Mouse (Mus musculus) CH12.LX (cell line): ENCODE data around the gene Sdsl. TPM values are rescaled to one million over a fixed set of nuclear protein-coding genes. Genes with fewer than 3 reads are reported as not detected.

ENCODE experiments used
- DNase-seq: peaks from one replicate; pipeline ENCODE4 v3.0.0-alpha.2; 2013; ENCODE audit errors: extremely low read depth
- H3K27ac ChIP-seq: 2 replicates; pipeline ENCODE4 v1.5.1; 2012; ENCODE audit warnings: low read depth, mild to moderate bottlenecking, control low read depth, moderate library complexity; ENCODE audit not compliant: insufficient read depth
- H3K27me3 ChIP-seq: replicated peaks from 2 replicates; pipeline ENCODE3; 2012; ENCODE audit warnings: inconsistent platforms
- H3K36me3 ChIP-seq, 2 experiments: replicated peaks in 1 of 2; 2 replicates each; pipeline versions ENCODE3 to v1.6.1; 2012; ENCODE audit warnings: inconsistent platforms in 1 of 2, low read length in 1 of 2, mild to moderate bottlenecking in 1 of 2, mixed read lengths in 1 of 2, moderate library complexity in 1 of 2; ENCODE audit not compliant: control insufficient read depth in 1 of 2, insufficient read depth in 1 of 2
- H3K4me1 ChIP-seq, 2 experiments: 2 replicates each; pipeline ENCODE4 v1.6.1; 2012; ENCODE audit warnings: inconsistent platforms in 1 of 2, moderate library complexity in 1 of 2; ENCODE audit not compliant: insufficient read depth in 2 of 2, control insufficient read depth in 1 of 2
- H3K4me2 ChIP-seq: 2 replicates; pipeline ENCODE4 v1.6.1; 2012; ENCODE audit warnings: low read depth, mild to moderate bottlenecking, control low read depth; ENCODE audit not compliant: poor library complexity, insufficient read depth, severe bottlenecking
- H3K4me3 ChIP-seq, 3 experiments: fragments of 150-350 bp in 1 of 3; sonication (generic) in 1 of 3; replicated peaks in 1 of 3; 2 replicates each; pipeline versions ENCODE3 to v1.5.1; 2011 to 2012; ENCODE audit warnings: low read depth in 2 of 3, low read length in 2 of 3, mild to moderate bottlenecking in 2 of 3, moderate library complexity in 2 of 3, control low read depth in 1 of 3, improper control_type of control experiment in 1 of 3, inconsistent platforms in 1 of 3, mixed read lengths in 1 of 3; ENCODE audit not compliant: poor library complexity in 1 of 3
- H3K79me2 ChIP-seq: replicated peaks from 2 replicates; pipeline ENCODE4 v1.6.1; 2012; ENCODE audit warnings: mild to moderate bottlenecking, moderate library complexity; ENCODE audit not compliant: control insufficient read depth, poor library complexity, insufficient read depth, severe bottlenecking; ENCODE audit errors: extremely low read depth
- H3K9ac ChIP-seq: 2 replicates; pipeline ENCODE4 v1.6.1; 2012; ENCODE audit warnings: low read depth, mild to moderate bottlenecking, control low read depth, moderate library complexity; ENCODE audit not compliant: insufficient read depth
- H3K9me3 ChIP-seq: replicated peaks from 2 replicates; pipeline ENCODE3; 2012; ENCODE audit warnings: low read length, inconsistent platforms, mixed read lengths
- BHLHE40 ChIP-seq: IDR thresholded peaks from 2 replicates; pipeline ENCODE4 v1.6.1; 2011; ENCODE audit warnings: mild to moderate bottlenecking, low read depth, low read length, improper control_type of control experiment
- CHD1 ChIP-seq: IDR thresholded peaks from 2 replicates; pipeline ENCODE4 v1.6.1; 2012; ENCODE audit warnings: low read depth, low read length, improper control_type of control experiment, inconsistent platforms
- CHD2 ChIP-seq: IDR thresholded peaks from 2 replicates; pipeline ENCODE4 v1.6.1; 2011; ENCODE audit warnings: low read length, improper control_type of control experiment
- CTCF ChIP-seq, 2 experiments: IDR thresholded peaks in 1 of 2; conservative IDR thresholded peaks in 1 of 2; 2 replicates each; pipeline ENCODE4 v1.5.1; 2011 to 2012; ENCODE audit warnings: low read depth in 2 of 2, low read length in 2 of 2, improper control_type of control experiment in 1 of 2, inconsistent platforms in 1 of 2, mild to moderate bottlenecking in 1 of 2, moderate library complexity in 1 of 2
- E2F4 ChIP-seq: IDR thresholded peaks from 2 replicates; pipeline ENCODE4 v1.6.1; 2011; ENCODE audit warnings: low read depth, low read length, improper control_type of control experiment; ENCODE audit not compliant: insufficient replicate concordance
- EP300 ChIP-seq: IDR thresholded peaks from 2 replicates; pipeline ENCODE4 v1.6.1; 2011; ENCODE audit warnings: low read length, improper control_type of control experiment
- ETS1 ChIP-seq: conservative IDR thresholded peaks from 2 replicates; pipeline ENCODE4 v1.6.1; 2012; ENCODE audit warnings: low read depth, mild to moderate bottlenecking, inconsistent platforms, low read length, improper control_type of control experiment, moderate library complexity
- HCFC1 ChIP-seq: IDR thresholded peaks from 2 replicates; pipeline ENCODE4 v1.6.1; 2012; ENCODE audit warnings: low read depth, mild to moderate bottlenecking, inconsistent platforms, low read length, improper control_type of control experiment
- IRF4 ChIP-seq: IDR thresholded peaks from 2 replicates; pipeline ENCODE4 v1.6.1; 2014; ENCODE audit warnings: low read depth, mild to moderate bottlenecking, inconsistent platforms, low read length, improper control_type of control experiment
- JUN ChIP-seq: IDR thresholded peaks from 2 replicates; pipeline ENCODE4 v1.6.1; 2011; ENCODE audit warnings: low read depth, mild to moderate bottlenecking, low read length, improper control_type of control experiment, moderate library complexity; ENCODE audit not compliant: insufficient read depth
- JUND ChIP-seq: conservative IDR thresholded peaks from 2 replicates; pipeline ENCODE4 v1.6.1; 2011; ENCODE audit warnings: low read depth, low read length, improper control_type of control experiment
- MAFK ChIP-seq: IDR thresholded peaks from 2 replicates; pipeline ENCODE4 v1.6.1; 2011; ENCODE audit warnings: low read length, improper control_type of control experiment; ENCODE audit not compliant: insufficient replicate concordance
- MAX ChIP-seq: IDR thresholded peaks from 2 replicates; pipeline ENCODE4 v1.6.1; 2011; ENCODE audit warnings: low read length, improper control_type of control experiment
- MEF2A ChIP-seq: IDR thresholded peaks from 2 replicates; pipeline ENCODE4 v1.6.1; 2014; ENCODE audit warnings: low read depth, mild to moderate bottlenecking, inconsistent platforms, low read length, improper control_type of control experiment, borderline replicate concordance
- MXI1 ChIP-seq: IDR thresholded peaks from 2 replicates; pipeline ENCODE4 v1.6.1; 2011; ENCODE audit warnings: mild to moderate bottlenecking, low read depth, low read length, improper control_type of control experiment
- MYC ChIP-seq: IDR thresholded peaks from 2 replicates; pipeline ENCODE4 v1.6.1; 2011; ENCODE audit warnings: low read depth, mild to moderate bottlenecking, improper control_type of control experiment, low read length
- NELFE ChIP-seq: IDR thresholded peaks from 2 replicates; pipeline ENCODE4 v1.6.1; 2011; ENCODE audit warnings: low read depth, low read length, improper control_type of control experiment
- NRF1 ChIP-seq: IDR thresholded peaks from 2 replicates; pipeline ENCODE4 v1.6.1; 2014; ENCODE audit warnings: low read depth, mild to moderate bottlenecking, inconsistent platforms, low read length, improper control_type of control experiment, moderate library complexity
- PAX5 ChIP-seq: IDR thresholded peaks from 2 replicates; pipeline ENCODE4 v1.6.1; 2012; ENCODE audit warnings: low read length, inconsistent platforms, mixed read lengths
- POLR2A ChIP-seq: IDR thresholded peaks from 2 replicates; pipeline ENCODE4 v1.6.1; 2011; ENCODE audit warnings: low read depth, mild to moderate bottlenecking, improper control_type of control experiment, low read length
- POLR2AphosphoS2 ChIP-seq: IDR thresholded peaks from 2 replicates; pipeline ENCODE4 v1.6.1; 2011; ENCODE audit warnings: low read depth, low read length, improper control_type of control experiment
- RAD21 ChIP-seq: IDR thresholded peaks from 2 replicates; pipeline ENCODE4 v1.6.1; 2011; ENCODE audit warnings: low read depth, mild to moderate bottlenecking, low read length, improper control_type of control experiment, moderate library complexity
- SIN3A ChIP-seq: IDR thresholded peaks from 2 replicates; pipeline ENCODE4 v1.6.1; 2012; ENCODE audit warnings: low read length, improper control_type of control experiment, inconsistent platforms
- SMC3 ChIP-seq: IDR thresholded peaks from 2 replicates; pipeline ENCODE4 v1.6.1; 2011; ENCODE audit warnings: low read depth, low read length, improper control_type of control experiment
- TCF12 ChIP-seq: IDR thresholded peaks from 2 replicates; pipeline ENCODE4 v1.6.1; 2014; ENCODE audit warnings: low read depth, mild to moderate bottlenecking, inconsistent platforms, low read length, improper control_type of control experiment
- UBTF ChIP-seq: IDR thresholded peaks from 2 replicates; pipeline ENCODE4 v1.6.1; 2012; ENCODE audit warnings: low read depth, mild to moderate bottlenecking, inconsistent platforms, low read length, improper control_type of control experiment, moderate library complexity
- USF2 ChIP-seq: conservative IDR thresholded peaks from 2 replicates; pipeline ENCODE4 v1.6.1; 2011; ENCODE audit warnings: low read depth, low read length, improper control_type of control experiment
- ZC3H11A ChIP-seq: IDR thresholded peaks from 2 replicates; pipeline ENCODE4 v1.6.1; 2012; ENCODE audit warnings: low read depth, mild to moderate bottlenecking, inconsistent platforms, low read length, improper control_type of control experiment
- ZKSCAN1 ChIP-seq: IDR thresholded peaks from 2 replicates; pipeline ENCODE4 v1.6.1; 2012; ENCODE audit warnings: low read depth, inconsistent platforms, low read length, improper control_type of control experiment, borderline replicate concordance
- ZMIZ1 ChIP-seq: IDR thresholded peaks from 2 replicates; pipeline ENCODE4 v1.6.1; 2012; ENCODE audit warnings: low read depth, mild to moderate bottlenecking, inconsistent platforms, low read length, improper control_type of control experiment
- ZNF384 ChIP-seq: IDR thresholded peaks from 2 replicates; pipeline ENCODE4 v1.6.1; 2012; ENCODE audit warnings: low read depth, low read length, improper control_type of control experiment, inconsistent platforms
- dilution Hi-C: fragments of 300-500 bp; cut with MboI; formaldehyde crosslinking; loops from 2 replicates; pipeline ENCODE4 v1.14.3; 2020; ENCODE audit warnings: low sequenced_read_pairs; ENCODE audit not compliant: extremely low pct_unique_long_range_greater_than_20kb, extremely low pct_ligation_motif_present
- in situ Hi-C: fragments of 300-500 bp; cut with MboI; formaldehyde crosslinking; loops from 3 replicates; pipeline ENCODE4 v1.14.3; 2019; ENCODE audit warnings: low sequenced_read_pairs, low pct_ligation_motif_present, low pct_unique_long_range_greater_than_20kb, mixed read lengths
- polyA plus RNA-seq: library from polyadenylated mRNA; unstranded; fragments of >175 nt; gene quantifications from 2 replicates; pipeline ENCODE4 v1.2.1, GENCODE M21; 2012; ENCODE audit warnings: low read depth; ENCODE audit not compliant: insufficient read length
- total RNA-seq, 2 experiments: library from RNA; depleted of rRNA; stranded (reverse); fragments of 300-350 nt in 1 of 2; fragments of >200 nt in 1 of 2; gene quantifications; 2 replicates each; pipeline ENCODE4 v1.2.3; 2012 to 2014

Gene Sdsl
- total and polyA plus RNA-seq, 3 experiments, result 0.37 to 4.0 TPM; not detected in 1

GRCm38 (mm10) chr5:120505781-120506180 lies 33.2 kb upstream of the Sdsl start:
- peaks cover 12% of the 10 kb centered on the region for H3K79me2 ChIP-seq
- no peak overlapping the region for H3K4me2 ChIP-seq
- no peak overlapping the region for H3K27ac ChIP-seq
- H3K9me3 ChIP-seq, result peaks cover 5% of the 10 kb centered on the region
- DNase-seq, result no peak
- in situ Hi-C loops (loop anchor here (25.0 kb wide), 1 partner anchor 207 kb away; the partner anchor contains the start of gene Dtx1), dilution Hi-C loops (no loop called here)
- no peak overlapping the region for H3K9ac ChIP-seq
- peaks cover 14% of the 10 kb centered on the region for H3K27me3 ChIP-seq
- no peak for TF ChIP-seq SIN3A
- TF ChIP-seq CTCF (conservative IDR thresholded peaks at IDR 0.05 in 1 of 2, IDR thresholded peaks at IDR 0.05 in 1 of 2; ENCODE audit: low read depth in 2 of 2, low read length in 2 of 2), result no peak
- no peak for TF ChIP-seq CHD1
- TF ChIP-seq ETS1, result no peak
- TF ChIP-seq JUN, result no peak
- no peak for TF ChIP-seq NRF1
- no peak for TF ChIP-seq POLR2A
- no peak for TF ChIP-seq NELFE
- no peak for TF ChIP-seq MAFK
- TF ChIP-seq POLR2AphosphoS2, result no peak
- TF ChIP-seq ZNF384, result no peak
- TF ChIP-seq MYC, result no peak
- no peak for TF ChIP-seq TCF12
- TF ChIP-seq IRF4, result no peak
- TF ChIP-seq MXI1, result no peak
- no peak for TF ChIP-seq EP300
- TF ChIP-seq UBTF, result no peak
- no peak for TF ChIP-seq ZKSCAN1
- no peak for TF ChIP-seq MEF2A
- TF ChIP-seq PAX5, result no peak
- H3K36me3 ChIP-seq, result peaks cover 0 to 4% of the 10 kb centered on the region in 2 experiments
- H3K4me3 ChIP-seq, result no peak overlapping the region
- H3K4me1 ChIP-seq, result peaks cover 8 to 41% of the 10 kb centered on the region in 2 experiments; a peak in 3 of 4 replicates

- dilution Hi-C loops, result no loop called here
- H3K4me1 ChIP-seq, result peaks cover 8 to 39% of the 10 kb centered on the region in 2 experiments; a peak in 3 of 4 replicates
- no peak overlapping the region for H3K9ac ChIP-seq
- H3K27me3 ChIP-seq, result peaks cover 14% of the 10 kb centered on the region
- H3K36me3 ChIP-seq, result peaks cover 0 to 4% of the 10 kb centered on the region in 2 experiments
- H3K4me3 ChIP-seq, result peak overlapping the region in 1 of 3 experiments; percentile 23
- peak; percentile 58 for DNase-seq
- in situ Hi-C loops, result loop anchor here (25.0 kb wide), 1 partner anchor 207 kb away; the partner anchor contains the start of gene Dtx1
- TF ChIP-seq ZC3H11A (peak; percentile 18; the same call in 1 of the 2 replicates), TCF12 (peak; percentile 31; the same call in 1 of the 2 replicates), HCFC1 (no peak), CHD1 (no peak), NELFE (0 out of 2 replicates have a peak, but pooled peaks have one; percentile 20), MXI1 (no peak), SMC3 (peak; percentile 91), ZKSCAN1 (no peak), PAX5 (no peak), JUN (no peak), JUND (no peak), RAD21 (peak; percentile 74), BHLHE40 (peak; percentile 49), NRF1 (peak; percentile 59), CHD2 (no peak), MAX (peak; percentile 54; the same call in 1 of the 2 replicates), ZNF384 (peak; percentile 14; the same call in 1 of the 2 replicates), MYC (peak; percentile 45; the same call in 1 of the 2 replicates), SIN3A (0 out of 2 replicates have a peak, but pooled peaks have one; percentile 48), ZMIZ1 (no peak), E2F4 (no peak), IRF4 (peak; percentile 62), USF2 (no peak), CTCF (conservative IDR thresholded peaks at IDR 0.05 in 1 of 2, IDR thresholded peaks at IDR 0.05 in 1 of 2; ENCODE audit: low read depth in 2 of 2, low read length in 2 of 2) (peak; percentile 76 to 93)
- TF ChIP-seq, all 38 proteins: peak for 13
- Histone ChIP-seq H3K79me2 (peaks cover 12% of the 10 kb centered on the region), H3K4me2 (no peak overlapping the region), H3K9me3 (peaks cover 5% of the 10 kb centered on the region), H3K27ac (no peak overlapping the region)
Observed at GRCm38 (mm10) chr5:120505368-120505767, 32.8 kb upstream of the Sdsl start.
